Mouse (Mus musculus): ENCODE results near the gene Spg20.

Gene Spg20

DNA sequence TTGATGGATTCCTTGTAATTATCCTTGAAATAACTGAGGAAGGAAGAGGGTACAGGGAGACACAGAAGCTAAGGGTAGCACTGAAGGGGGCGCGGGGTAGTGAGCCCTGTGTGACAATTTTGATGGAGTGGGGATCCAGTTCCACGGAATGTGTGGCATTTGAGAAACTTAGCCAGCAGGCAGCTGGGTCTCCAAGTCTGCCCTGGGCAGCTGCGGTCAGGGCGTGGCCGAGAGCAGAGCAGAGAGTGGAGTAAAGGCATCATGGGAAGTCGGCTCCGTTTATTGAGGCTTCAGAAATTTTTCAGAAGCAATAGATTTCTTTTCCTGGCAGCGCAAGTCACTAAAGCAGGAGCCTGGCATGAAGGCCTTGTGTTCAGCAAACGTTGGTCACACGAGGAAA is 12.9 kb upstream of the Spg20 start:
- no peak for DNase-seq

DNA sequence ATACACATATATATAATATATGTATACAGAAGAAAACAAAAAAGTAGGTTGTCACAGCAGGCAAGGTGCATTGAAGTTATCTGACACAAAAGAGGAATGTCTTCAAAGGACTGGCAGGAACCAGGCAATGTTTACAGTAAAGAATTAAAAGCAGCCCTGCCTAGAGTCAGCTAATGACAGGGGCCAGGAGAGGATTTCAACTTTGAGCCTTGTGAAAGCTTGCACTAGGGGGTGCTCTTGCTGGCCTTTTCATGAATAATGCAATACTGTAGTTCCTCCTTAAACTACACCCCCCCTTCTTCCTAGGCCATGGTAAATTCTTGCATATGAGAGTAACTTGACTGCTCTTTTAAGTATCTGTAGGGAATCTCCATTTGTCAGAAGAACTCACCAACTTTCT is 10.8 kb upstream of the Spg20 start:
- no peak for DNase-seq

DNA sequence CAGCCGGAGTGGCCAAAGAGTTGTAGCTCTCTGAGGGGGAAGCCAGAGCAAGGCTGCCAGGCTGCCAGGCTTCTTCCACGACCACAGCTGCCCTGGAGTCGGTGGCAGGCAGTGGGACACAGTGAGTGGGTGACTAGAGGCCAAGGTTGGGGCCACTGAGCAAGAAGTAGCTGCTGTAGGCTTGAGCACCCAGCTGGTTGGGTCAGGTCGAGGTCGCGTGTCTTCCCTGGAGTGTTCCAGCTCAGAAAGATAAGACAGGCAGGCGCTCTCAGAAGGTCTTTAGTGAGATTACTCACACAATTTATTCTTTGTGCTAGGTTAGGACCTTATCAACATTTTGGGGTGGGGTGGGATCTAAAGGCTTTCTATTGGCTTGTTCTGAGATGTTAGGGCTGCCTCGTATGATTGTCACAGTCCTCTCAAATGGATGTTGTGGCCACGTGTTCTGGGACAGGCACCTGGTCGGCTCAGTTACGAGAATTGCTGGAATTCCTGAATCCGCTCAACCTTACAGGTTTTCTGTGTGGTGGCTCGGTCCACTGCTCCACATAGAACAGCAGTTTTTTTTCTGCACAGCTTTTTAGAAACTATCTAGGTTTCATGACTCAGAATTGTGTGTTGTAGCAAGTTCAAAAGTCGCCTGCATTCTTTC is 6.4 kb upstream of the Spg20 start:
- no peak for DNase-seq

DNA sequence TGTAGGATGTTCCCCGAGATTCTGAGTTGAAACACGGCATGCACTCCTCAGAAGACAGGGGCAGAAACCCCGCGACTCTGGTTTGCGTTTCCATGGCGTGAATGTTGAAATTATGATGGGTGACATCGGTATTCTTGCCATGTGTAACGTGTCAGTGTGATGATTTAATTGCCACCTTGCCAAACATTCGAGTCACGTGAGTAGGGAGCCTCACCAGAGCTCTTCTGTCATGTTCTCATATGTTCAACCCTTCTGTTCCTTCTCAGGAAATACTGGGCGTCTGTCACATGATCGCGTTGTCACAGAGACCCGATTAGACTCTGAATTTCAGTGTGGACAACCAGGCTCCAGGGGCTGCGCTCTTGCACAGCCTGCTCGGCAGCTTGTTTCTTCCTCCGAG is 5.9 kb upstream of the Spg20 start:
- DNase-seq: no peak

DNA sequence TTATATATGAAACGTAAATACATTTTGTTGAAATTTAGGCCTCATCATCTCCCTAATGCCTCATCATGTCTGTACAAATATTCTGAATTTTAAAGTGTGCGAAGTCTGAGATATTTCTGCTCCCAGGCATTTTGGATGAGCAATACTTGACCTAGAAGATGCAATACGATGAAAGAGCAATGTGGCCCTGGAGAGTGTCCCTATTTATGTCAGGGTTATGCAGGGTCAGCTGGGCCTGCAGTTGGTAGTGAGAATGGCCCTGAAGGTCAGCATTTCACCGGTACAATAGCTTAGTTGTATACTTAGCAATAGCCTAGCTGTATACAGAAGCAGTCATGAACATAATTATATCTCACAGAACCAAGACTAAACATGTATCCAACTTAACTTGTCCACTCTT is 2.8 kb upstream of the Spg20 start:
- no peak for DNase-seq

DNA sequence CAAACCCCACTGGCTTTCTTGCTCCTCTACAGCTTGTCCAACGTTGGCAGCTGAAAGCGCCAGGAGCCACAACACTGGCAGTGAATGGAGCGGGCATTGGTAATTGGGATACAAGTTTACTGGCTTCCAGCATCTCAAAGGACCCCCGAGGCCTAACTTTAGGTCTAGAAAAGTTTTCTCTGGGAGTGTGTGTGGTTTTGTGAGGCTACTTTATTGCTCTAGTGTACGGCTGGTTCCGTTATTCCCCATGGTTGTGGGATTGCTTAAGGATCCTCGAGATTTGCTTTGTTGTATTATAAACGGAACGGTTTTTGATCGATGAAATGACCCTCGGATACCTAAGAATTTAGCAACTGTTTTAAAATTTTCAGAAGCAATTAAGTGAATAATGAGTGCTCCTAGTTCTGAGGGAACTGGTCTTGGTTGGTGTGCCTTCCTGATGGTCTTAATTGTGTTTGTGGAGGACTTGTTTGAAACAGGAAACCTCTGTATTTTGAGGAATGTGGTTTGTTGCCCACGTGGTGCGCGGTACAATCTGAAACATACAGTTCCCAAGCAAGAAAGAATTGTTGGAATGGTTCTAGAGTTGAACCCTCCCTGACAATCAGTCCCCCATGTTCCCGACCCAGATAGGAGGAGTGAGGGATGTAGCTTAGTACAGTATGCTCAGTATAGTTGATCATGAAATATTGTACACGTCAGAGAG is 955 bp downstream of the Spg20 start:
- no peak for DNase-seq

DNA sequence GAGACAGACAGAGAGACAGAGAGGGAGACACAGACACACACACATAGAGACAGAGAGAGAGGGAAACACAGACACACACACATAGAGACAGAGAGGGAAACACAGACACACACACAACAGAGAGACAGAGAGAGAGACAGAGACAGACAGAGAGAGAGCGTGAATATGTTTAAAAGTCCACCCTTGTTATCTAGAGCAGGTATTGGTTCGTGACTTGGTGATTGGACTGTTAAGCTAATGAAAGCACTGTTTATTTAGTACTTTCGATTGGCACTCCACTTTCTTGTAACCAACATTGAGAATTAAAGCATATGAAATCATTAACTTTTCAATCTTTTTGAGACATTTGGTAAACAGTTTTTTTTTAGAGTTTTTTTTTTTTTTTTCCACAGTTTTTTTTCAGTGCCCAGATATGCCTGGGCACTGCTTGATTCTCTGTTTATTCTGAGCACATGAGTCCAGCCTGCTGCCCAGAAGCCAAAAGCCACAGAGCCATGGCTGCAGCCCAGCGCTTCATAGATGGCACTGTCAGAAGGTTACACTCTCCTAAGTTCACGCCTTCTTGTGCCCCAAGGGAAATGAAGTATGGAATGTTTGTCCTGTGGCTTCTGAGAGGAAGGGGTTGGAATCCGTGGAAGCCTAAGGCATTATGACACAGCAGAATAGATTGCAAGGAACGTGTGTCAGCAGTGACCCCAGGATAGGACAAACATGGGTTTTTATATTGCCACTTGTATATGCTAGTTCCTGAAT is 2.6 kb downstream of the Spg20 start:
- no peak for DNase-seq

DNA sequence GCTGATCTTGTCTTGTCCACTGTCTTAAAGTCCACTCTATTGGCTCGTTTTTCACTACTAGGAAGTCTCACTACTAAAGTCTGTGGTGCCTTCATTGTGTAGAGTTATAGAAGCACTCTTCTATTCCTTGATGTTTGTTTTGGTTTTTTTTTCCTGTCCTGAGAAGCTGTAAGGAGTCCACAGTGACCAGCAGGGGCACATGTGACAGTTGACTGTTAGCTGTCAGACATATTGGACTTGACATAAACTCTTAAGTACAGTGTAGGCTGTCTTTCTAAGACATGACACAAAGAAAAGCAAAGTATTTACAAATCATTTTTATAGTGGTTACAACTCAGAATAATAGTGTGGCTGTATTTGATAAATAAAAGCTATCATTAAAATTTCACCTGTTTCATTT is 3.2 kb downstream of the Spg20 start:
- no peak for DNase-seq

DNA sequence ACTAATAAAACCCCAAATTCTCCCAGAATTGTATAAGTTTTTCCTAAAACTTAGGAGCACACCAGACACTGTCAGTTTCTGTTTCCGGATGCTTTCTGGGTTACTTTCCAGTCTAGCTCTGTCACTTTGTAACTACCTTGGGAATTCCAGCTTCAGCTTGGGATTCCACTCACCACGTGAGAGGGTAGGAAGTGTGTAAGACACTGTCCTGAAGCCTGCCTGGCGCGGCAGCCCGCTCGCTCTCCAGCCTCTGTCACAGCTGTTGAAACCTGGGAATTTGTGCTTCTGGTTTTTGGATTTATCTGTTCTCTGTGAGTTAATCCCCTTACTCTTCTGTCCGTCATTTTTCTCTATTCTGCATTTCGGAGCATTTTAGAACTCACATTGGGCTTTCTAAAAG is 4.1 kb downstream of the Spg20 start:
- DNase-seq: no peak

DNA sequence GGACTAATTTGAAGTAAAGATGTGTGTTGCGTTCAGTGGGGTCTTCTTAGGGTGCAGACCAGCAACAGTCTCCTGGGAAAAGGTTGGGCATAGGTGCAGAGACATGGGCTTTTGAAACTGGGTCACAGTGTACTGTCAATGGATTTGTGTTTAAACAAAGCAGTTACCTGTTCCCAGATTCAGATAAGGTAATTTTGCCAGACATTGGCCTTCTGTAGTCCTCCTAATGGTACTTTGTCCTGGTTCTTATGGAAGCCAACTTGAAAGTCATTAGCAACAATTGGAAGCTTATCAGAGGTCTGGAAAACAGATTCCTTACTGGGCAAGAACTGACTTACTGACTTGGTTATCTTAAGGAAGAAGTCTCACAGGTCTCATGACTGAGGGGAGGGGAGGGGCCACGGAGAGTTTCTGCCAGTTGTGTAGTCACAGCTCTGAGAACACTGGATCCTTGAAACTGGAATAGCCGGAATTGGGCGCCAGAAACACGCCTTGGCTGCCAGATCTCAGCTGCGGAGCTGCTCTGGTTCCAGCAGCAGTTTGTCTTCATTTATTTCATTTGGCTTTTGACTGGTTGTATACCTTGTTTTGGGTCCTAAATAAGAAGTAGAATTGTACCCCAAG is 7.5 kb downstream of the Spg20 start:
- no peak for DNase-seq

DNA sequence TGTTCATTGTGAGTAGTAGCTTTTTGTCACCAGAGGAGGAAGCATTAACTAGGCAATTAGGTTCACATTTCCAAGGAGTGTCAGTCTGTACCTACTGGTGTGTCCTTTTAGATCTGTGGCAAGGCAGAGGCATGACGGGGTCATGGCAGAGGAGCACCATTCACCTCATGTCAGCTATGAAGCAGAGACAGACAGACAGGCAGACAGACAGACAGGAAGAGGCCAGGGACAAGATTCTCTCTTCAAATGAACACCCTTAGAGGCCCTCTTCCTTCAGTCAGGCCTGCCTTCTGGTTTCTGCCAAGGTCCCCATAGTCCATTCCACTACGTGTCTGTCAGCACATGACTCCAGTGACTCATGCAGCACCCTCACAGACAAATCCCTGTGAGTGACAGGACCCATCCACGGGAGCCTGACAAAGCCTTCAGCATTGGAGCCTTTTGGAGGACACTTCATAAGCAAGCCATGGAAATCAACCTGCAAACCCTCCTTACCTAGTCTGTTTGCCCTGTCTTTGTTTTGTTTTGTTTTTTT is 10.5 kb downstream of the Spg20 start:
- no peak for DNase-seq

DNA sequence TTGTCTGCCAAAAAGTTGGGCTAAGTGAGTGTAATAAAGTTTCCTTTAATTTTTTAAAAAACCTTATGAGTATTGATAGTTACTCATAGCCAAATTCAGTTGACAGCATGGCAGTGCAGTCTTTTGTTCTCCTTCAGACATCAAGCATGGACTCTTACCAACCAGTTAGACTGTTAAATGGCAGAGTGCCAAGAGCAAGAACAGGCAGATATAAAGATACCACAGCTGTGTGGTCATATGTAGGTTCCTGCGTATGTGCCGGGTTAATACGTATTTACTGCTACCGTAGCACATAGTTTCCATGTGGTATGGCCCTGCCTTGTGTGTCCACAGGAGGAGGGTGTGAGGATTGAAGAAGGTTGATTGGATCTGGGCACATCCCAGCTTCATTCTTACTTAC is 11.2 kb downstream of the Spg20 start:
- no peak for DNase-seq

DNA sequence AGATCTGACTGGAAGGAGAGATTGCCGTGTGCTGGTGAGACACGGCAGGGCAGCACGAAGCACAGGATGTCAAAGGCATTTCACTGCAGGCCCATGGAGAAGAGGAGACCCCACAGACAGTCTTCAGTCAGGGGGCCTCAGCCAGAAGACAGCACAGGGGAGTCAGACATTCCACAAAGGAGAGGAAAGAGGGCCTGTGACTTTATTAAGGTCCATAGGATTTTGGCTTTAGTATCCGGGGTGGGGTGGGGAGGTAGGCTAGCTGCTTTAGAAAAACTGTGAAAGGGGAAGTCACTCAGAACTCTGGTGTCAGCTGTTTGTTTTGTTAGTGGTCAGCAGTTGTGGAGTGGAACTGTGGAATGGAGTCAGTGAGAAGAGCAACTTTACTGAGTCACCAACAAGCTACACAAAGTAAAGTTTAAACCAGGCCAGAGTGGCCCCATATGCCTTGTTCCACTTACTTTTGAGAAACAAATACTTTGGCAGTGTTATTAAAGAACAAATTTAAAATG is 17.3 kb downstream of the Spg20 start:
- no peak for DNase-seq

DNA sequence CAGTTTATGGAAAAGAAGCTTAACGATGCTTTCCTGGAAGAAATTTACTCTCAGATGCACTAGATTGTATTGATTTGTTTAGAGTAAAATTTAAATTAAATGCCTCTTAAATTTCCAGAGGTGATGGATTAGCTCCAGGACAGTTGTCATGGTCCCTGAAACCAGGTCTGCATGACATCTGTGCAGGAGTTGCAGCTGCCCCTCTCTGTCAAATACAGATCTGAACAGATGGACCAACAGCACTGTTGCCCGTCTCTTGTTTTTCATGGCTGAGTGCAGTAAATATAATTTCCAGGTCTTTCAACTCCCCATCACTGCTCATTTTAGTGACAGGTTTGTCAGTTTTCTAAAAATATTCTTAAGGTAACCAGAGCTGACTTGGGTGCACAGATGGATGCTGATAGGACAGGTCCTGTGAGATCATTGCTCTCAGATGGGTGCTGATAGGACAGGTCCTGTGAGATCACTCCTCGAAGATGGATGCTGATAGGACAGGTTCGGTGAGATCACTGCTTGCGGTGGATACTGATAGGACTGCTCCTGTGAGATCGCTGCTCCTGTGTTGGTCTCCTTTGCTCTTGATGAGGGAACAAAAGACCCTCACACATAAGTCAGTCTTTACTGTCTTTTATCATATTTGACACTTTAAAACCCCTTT is 19.8 kb downstream of the Spg20 start:
- no peak for DNase-seq

DNA sequence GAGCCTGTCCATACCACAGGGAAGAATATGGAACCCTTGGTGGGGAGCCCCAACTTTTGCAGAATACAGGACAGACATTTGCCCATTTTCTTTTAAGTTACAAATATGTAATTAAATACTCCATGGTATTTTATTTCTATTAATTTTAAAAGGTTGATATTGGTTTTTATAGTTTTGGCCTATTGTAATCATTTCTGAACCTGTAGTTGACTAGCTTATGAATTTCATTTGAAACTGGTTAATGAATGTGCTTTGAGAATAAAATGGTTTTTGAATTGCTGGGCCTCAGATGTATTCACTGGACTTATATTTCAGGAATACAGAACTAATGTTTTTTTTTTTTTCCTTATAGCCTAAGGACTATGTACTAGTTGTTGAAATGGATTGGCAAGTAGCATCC is 25.1 kb downstream of the Spg20 start, which contains the start of gene Ccdc169:
TSS of gene Ccdc169 (plus strand) at position 301 of the 400 bp plus-strand sequence.
- no peak for DNase-seq

DNA sequence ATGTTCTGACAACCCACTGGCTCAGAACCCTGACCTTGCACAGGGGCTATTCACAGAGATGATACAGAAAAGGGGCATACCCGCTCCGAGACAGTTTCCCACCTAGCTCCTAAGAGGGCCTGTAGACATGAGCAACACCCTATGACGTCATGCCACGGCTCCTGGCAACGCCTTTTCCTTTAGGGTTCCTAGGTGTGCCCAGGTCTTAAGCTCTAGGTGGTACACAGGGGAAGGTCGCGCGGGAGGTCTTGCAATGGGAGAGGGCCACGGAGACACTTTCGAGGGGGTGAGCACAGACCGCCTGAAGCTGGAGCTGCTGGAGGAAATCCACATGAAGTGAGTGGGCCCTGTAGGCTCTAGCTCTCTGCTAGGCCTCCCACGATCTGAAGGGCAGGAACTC is 27.9 kb downstream of the Spg20 start:
- no peak for DNase-seq

DNA sequence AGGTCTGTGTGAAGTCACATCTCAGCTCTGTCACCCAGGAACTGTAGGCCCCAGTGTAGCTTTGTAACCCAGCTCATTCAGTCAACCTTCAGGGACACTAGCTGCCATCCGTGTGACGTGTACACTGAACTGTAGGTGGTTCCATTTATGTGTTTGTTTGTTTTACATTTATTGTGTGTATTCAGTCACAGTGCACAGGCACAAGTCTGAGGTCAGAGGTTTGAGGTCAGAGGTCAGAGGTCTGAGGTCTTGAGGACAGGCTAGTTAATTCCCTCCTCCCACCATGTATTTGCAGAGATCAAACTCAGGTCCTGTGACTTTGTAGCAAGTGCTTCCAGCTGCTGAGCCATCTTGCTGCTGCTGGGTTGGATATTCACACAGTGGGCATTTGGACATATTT is 29.5 kb downstream of the Spg20 start:
- no peak for DNase-seq

DNA sequence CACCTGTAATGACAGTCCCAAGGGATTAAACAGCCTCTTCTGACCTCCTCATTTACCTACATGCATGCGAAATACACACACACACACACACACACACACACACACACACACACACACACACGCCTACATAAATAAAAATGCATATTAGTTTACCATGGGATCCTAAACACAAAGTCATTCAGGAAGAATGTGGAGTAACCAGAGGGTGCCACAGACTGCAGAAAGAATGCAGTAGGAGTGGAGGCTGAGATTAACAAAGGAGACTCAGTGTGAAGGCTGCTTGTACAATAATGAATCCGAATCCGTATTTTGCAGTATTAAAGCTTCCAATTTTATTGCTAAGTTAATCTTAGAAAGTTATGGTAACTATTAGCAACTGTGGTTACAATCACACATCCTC is 33.0 kb downstream of the Spg20 start:
- DNase-seq: no peak

DNA sequence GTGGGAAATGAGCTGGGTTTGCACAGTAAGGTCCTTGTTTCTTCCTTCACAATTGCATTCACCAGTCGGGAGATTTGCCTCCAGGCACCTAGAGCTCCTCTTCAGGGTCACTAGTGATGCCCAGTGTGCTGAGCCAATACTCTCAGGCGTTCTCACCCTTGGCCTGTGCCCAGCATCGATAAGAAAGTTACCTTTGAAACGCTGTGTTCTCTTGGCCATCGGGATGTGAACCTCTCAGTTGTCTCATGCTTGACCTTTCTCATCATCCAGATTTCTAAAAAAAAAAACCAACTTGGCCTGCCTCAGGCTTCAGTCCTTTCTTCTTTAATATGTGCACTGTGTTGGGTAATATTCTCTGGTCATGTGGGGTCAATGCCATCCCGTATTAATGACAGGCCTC is 34.5 kb downstream of the Spg20 start:
- no peak for DNase-seq

DNA sequence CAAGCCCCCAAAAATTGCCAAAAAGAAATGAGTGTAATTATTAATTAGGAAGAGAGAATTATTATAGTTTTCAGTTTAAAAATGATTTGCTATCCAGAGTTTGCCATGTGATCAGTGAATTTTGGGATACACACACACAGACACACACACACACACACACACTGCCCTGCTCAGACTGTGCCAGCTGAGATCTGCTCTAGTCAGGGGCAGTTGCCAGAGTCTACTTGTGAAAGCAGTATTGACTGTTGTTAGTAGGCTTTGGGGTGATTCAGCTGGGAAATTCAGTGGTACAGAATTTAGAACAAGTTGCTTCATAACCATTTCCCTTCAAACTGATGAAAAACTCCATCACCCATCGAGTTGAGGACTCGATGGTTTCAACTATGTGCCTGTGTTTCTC is 35.2 kb downstream of the Spg20 start:
- no peak for DNase-seq

DNA sequence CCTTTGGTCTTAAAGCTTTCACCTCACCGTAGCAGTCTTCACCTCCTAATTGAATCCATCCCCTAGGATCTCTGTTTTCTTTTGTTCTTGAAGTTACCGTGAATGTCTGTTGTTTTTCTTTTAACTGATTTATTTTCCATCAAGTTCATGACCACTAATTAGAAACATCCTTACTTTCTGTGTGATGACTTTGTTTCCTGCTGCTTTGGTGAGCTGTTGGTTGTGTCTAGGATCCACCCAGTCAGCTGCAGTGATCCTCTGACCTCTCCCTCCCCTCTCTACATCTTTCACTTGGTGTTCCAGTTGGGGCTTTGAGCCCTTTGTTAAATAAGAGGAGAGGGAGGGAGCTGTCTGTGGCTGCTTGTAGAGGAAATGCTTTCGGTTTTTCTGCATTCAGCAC is 36.2 kb downstream of the Spg20 start:
- DNase-seq: no peak

DNA sequence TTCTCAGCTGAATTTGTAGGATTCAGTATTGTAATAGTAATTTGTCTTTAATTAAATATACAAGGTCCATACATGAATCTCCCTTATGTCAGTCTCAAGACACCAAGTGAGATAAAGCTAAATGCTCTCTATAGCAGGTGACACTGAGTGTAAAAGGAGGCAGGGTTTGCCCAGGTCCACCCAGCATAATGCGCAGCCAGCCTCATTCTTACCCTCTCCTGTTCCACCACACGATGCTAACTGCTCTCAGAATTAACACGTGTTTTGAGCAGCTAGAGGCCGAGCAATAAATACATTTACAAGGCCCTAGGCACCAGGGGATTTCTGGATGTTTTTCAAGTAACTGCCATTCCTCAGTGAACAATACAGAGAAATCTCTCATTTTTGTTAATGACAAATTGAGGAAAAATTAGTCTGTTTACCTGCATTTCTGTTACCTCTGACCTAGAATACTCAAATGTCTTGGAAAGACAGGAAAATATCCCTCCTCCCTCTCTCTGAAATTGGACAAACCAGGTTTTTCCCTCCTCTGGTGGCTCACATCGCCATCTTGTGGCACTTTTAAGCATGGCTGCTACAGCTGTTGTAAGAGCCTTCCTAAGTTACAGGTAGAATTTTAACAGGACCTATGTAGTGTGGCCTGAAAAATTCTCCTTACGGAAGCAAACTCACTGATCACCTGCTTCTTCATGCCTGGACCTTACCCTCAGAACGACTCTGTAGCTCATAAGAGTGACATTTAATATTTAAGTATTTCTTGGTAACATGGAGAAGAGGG is 39.9 kb downstream of the Spg20 start:
- peak; percentile 13 for DNase-seq

Data from liver (tissue).